Mouse (Mus musculus) neural tube, embryonic 11.5 days (tissue): ENCODE data around the gene Fam241b. TPM values are rescaled to one million over a fixed set of nuclear protein-coding genes. Genes with fewer than 3 reads are reported as not detected.

ENCODE experiments used
- ATAC-seq: fragments of 200-750 bp; cut with Nextera tagmentation; 2 replicates; pipeline ENCODE4 v1.8.0; 2017; ENCODE audit warnings: moderate number of reproducible peaks, mild to moderate bottlenecking, moderate TSS enrichment, moderate library complexity; ENCODE audit not compliant: insufficient read depth, low FRiP score, low TSS enrichment
- DNase-seq: peaks from one replicate; pipeline ENCODE4 v3.0.0-alpha.2; 2015; ENCODE audit warnings: low spot score
- H3K27ac ChIP-seq: fragments of 300-500 bp; sonication (generic); 2 replicates; pipeline ENCODE4 v1.5.1; 2014; ENCODE audit warnings: low read depth, mild to moderate bottlenecking, low read length
- H3K27me3 ChIP-seq: fragments of 300-500 bp; sonication (generic); 2 replicates; pipeline ENCODE4 v1.6.1; 2014; ENCODE audit warnings: mild to moderate bottlenecking, low read length, mixed read lengths; ENCODE audit not compliant: control insufficient read depth, insufficient read depth
- H3K36me3 ChIP-seq: fragments of 300-500 bp; sonication (generic); 2 replicates; pipeline ENCODE4 v1.6.1; 2014; ENCODE audit warnings: mild to moderate bottlenecking, low read length, moderate library complexity, mixed read lengths; ENCODE audit not compliant: control insufficient read depth, insufficient read depth
- H3K4me1 ChIP-seq: fragments of 300-500 bp; sonication (generic); 2 replicates; pipeline ENCODE4 v1.6.1; 2014; ENCODE audit warnings: low read length, mixed read lengths; ENCODE audit not compliant: control insufficient read depth, insufficient read depth
- H3K4me2 ChIP-seq: fragments of 300-500 bp; sonication (generic); 2 replicates; pipeline ENCODE4 v1.6.1; 2014; ENCODE audit warnings: low read depth, mild to moderate bottlenecking, moderate library complexity
- H3K4me3 ChIP-seq: fragments of 300-500 bp; sonication (generic); 2 replicates; pipeline ENCODE4 v1.5.1; 2014; ENCODE audit warnings: low read depth, low read length
- H3K9ac ChIP-seq: fragments of 300-500 bp; sonication (generic); 2 replicates; pipeline ENCODE4 v1.6.1; 2014; ENCODE audit warnings: mild to moderate bottlenecking, low read length
- H3K9me3 ChIP-seq: fragments of 300-500 bp; sonication (generic); 2 replicates; pipeline ENCODE4 v1.6.1; 2016; ENCODE audit warnings: low read length; ENCODE audit not compliant: control insufficient read depth
- WGBS: fragments of 180-500 bp; shearing (Covaris S2); extraction: QIAGEN DNeasy Blood & Tissue Kit; methylation state at CpG from one replicate; pipeline ENCODE4 v1.1.7; 2014; 5-methylcytosine and 5-hydroxymethylcytosine counted together
- polyA plus RNA-seq: library from polyadenylated mRNA; unstranded; fragments of >200 nt; fragmentation: Nextera tagmentation; extraction: Ambion mirVana; gene quantifications from 2 replicates; pipeline ENCODE4 v1.2.1, GENCODE M21; 2014

Gene Fam241b
- polyA plus RNA-seq, 1 experiment from 2014 or later = 10.9 TPM

GRCm38 (mm10) chr10:62069398-62069797 lies 74.3 kb downstream of the Fam241b start:
- H3K9ac ChIP-seq = no peak overlapping the region
- H3K36me3 ChIP-seq = no peaks in the 10 kb centered on the region

DNA sequence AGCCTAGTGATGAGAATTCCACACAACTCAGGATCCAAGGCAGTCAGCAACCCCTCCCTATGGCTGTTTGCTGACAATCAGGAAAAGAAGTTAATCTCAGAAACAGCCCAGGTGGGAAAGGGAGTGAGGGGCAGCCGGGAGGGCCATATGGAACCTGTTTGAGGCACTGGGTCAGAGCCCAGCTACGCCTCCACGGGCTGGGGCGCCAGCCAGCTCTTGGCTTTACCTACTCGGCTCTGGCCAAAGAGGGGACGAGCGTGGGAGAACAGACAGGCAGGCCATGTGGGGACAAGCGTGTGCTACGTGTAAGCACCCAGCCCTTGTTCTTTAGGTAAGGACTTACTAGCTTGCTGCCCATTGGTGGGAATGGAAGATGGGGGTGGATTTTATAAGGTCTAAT lies 75.2 kb downstream of the Fam241b start:
- Histone ChIP-seq H3K9me3 (no peaks in the 10 kb centered on the region), H3K4me3 (no peak overlapping the region), H3K4me1 (no peaks in the 10 kb centered on the region), H3K27me3 (no peaks in the 10 kb centered on the region), H3K36me3 (no peaks in the 10 kb centered on the region), H3K9ac (no peak overlapping the region), H3K4me2 (no peak overlapping the region), H3K27ac (no peak overlapping the region)
- ATAC-seq = no peak
- 80% methylated on average over 9 of the region's 9 CpGs for WGBS
- no peak for DNase-seq

More at GRCm38 (mm10) chr10:62069398-62069797, 74.3 kb downstream of the Fam241b start:
- ATAC-seq (no peak), DNase-seq (no peak)
- H3K27me3 ChIP-seq = no peaks in the 10 kb centered on the region
- H3K4me3 ChIP-seq = no peak overlapping the region
- H3K4me2 ChIP-seq = no peak overlapping the region
- H3K27ac ChIP-seq = no peak overlapping the region
- H3K9me3 ChIP-seq = no peaks in the 10 kb centered on the region
- H3K4me1 ChIP-seq = no peaks in the 10 kb centered on the region
- 90% methylated on average over 7 of the region's 7 CpGs for WGBS

DNA sequence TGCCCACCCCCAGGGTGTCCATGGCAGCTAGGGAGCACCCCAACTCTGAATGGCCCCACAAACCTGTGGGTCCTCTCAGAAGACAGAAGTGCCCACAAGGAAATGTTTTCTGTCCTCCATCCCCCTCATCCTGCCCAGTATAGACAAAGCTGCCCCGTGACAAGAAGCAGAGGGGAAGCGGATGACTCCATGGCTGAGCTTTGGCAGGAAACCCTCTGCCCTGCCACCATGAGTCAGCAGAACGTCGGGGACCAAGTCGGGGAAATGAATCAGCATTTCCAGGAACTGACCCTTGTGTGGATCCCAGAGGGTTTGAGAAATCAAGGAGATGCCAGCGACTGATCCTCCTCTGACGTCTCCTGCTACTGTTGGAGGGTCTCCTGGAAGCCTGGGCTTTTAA lies 77.5 kb downstream of the Fam241b start:
- no peaks in the 10 kb centered on the region for H3K27me3 ChIP-seq
- H3K9me3 ChIP-seq = no peaks in the 10 kb centered on the region
- H3K4me1 ChIP-seq = peaks cover 2% of the 10 kb centered on the region
- no peak overlapping the region for H3K9ac ChIP-seq
- H3K4me3 ChIP-seq = no peak overlapping the region
- no peak overlapping the region for H3K4me2 ChIP-seq
- 82% methylated on average over 7 of the region's 7 CpGs for whole genome bisulfite sequencing
- ATAC-seq = no peak
- no peak overlapping the region for H3K27ac ChIP-seq
- DNase-seq = no peak
- H3K36me3 ChIP-seq = no peaks in the 10 kb centered on the region

GRCm38 (mm10) chr10:62062786-62063185 lies 80.9 kb downstream of the Fam241b start:
- H3K4me3 ChIP-seq = no peak overlapping the region
- no peak overlapping the region for H3K4me2 ChIP-seq
- no peaks in the 10 kb centered on the region for H3K27me3 ChIP-seq
- H3K4me1 ChIP-seq = peaks cover 27% of the 10 kb centered on the region
- ATAC-seq (no peak), DNase-seq (no peak)
- H3K27ac ChIP-seq = no peak overlapping the region
- H3K36me3 ChIP-seq = no peaks in the 10 kb centered on the region
- no peak overlapping the region for H3K9ac ChIP-seq
- H3K9me3 ChIP-seq = no peaks in the 10 kb centered on the region
- 65% methylated on average over 5 of the region's 5 CpGs for WGBS

GRCm38 (mm10) chr10:62060969-62061678 lies 82.6 kb downstream of the Fam241b start:
- H3K4me2 ChIP-seq = peak overlapping the region; percentile 12
- DNase-seq = peak; percentile 22
- no peaks in the 10 kb centered on the region for H3K27me3 ChIP-seq
- no peak overlapping the region for H3K27ac ChIP-seq
- no peaks in the 10 kb centered on the region for H3K36me3 ChIP-seq
- 24% methylated on average over 14 of the region's 14 CpGs for WGBS
- H3K9me3 ChIP-seq = no peaks in the 10 kb centered on the region
- H3K9ac ChIP-seq = no peak overlapping the region
- ATAC-seq = no peak
- peaks cover 27% of the 10 kb centered on the region for H3K4me1 ChIP-seq
- no peak overlapping the region for H3K4me3 ChIP-seq

DNA sequence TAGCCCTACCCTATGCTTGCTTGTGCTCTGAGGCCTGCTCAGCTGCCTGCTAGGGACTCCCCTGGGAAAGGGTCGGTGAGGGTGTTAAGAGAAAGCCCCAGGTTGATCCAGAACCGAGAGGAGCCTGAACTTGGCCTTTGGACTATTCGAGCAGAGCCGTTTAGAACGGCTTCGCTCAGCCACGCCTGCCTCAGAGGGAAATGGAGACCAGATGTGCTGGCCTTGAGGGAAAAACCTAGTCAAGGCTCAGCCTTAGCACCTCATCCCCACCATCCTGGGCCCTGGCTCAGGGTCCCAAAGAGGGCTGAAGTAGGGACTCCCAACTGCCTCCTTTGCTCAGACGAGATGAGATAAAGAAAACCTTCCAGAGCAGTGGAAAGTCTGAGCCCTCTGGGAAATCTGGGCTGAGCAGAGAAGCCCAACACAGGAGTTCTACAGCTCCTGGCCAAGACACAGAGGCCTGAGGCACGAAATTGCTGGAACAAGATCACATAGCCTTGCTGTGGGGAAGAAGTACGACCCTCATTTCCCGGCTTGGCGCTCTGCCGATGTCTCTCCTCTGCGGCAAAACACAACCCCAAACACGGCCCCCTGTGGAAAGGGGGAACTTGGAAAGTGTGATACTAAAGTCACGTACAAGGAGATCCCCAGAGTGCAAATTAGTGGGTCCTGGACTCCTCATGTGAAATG lies 83.4 kb downstream of the Fam241b start:
- Histone ChIP-seq H3K9me3 (no peaks in the 10 kb centered on the region), H3K4me1 (peaks cover 27% of the 10 kb centered on the region), H3K36me3 (no peaks in the 10 kb centered on the region), H3K27ac (no peak overlapping the region), H3K4me2 (no peak overlapping the region), H3K9ac (no peak overlapping the region), H3K4me3 (no peak overlapping the region), H3K27me3 (no peaks in the 10 kb centered on the region)
- WGBS = 56% methylated on average over 16 of the region's 16 CpGs
- DNase-seq (peak; percentile 19), ATAC-seq (no peak)

- peaks cover 27% of the 10 kb centered on the region for H3K4me1 ChIP-seq
- 42% methylated on average over 13 of the region's 13 CpGs for WGBS
- no peaks in the 10 kb centered on the region for H3K27me3 ChIP-seq
- H3K4me3 ChIP-seq = no peak overlapping the region
- ATAC-seq = peak; percentile 76
- peak; percentile 62 for DNase-seq
- peak overlapping the region; percentile 54; the same call in 1 of the 2 replicates for H3K27ac ChIP-seq
- H3K9me3 ChIP-seq = no peaks in the 10 kb centered on the region
- 0 out of 2 replicates have a peak overlapping the region, but pooled peaks have one; percentile 6 for H3K9ac ChIP-seq
- H3K4me2 ChIP-seq = no peak overlapping the region
- no peaks in the 10 kb centered on the region for H3K36me3 ChIP-seq
These were observed 85.0 kb downstream of the Fam241b start for GRCm38 (mm10) chr10:62058508-62059375.
